Mouse (Mus musculus): ENCODE results near the gene Gm11567.
"Not testable (repeated sequence)": the region's sequence is repeated elsewhere in the genome, so short reads cannot be mapped to it uniquely, and the experiment has no call there.

Gene Gm11567

GRCm38 (mm10) chr11:99878887-99879286, at the start of gene Gm11567:
Gene Gm11567, plus strand, starts transcription at chr11:99879187.
- not testable (repeated sequence) for DNase-seq

GRCm38 (mm10) chr11:99837966-99838365, 41.0 kb upstream of the Gm11567 start, which contains the start of gene 2300003K06Rik:
Gene 2300003K06Rik, minus strand, starts transcription at chr11:99838066.
- no peak for DNase-seq

- no peak for DNase-seq
Observed at GRCm38 (mm10) chr11:99842185-99842584, 36.8 kb upstream of the Gm11567 start.

- no peak for DNase-seq
Observed at GRCm38 (mm10) chr11:99846746-99847145, 32.2 kb upstream of the Gm11567 start.

GRCm38 (mm10) chr11:99851508-99851907, 27.5 kb upstream of the Gm11567 start, which contains the start of gene Krtap4-16:
Gene Krtap4-16, minus strand, starts transcription at chr11:99851608.
- no peak for DNase-seq

- DNase-seq, result peak; percentile 1
Observed at GRCm38 (mm10) chr11:99854121-99854520, 24.9 kb upstream of the Gm11567 start.

GRCm38 (mm10) chr11:99857617-99858016, 21.4 kb upstream of the Gm11567 start, which contains the start of gene Gm11568:
Gene Gm11568, plus strand, starts transcription at chr11:99857917.
- no peak for DNase-seq

- DNase-seq, result no peak
Observed at GRCm38 (mm10) chr11:99858761-99859160, 20.2 kb upstream of the Gm11567 start.

GRCm38 (mm10) chr11:99864176-99864575, 14.8 kb upstream of the Gm11567 start, which contains the start of gene Gm11559:
Gene Gm11559, plus strand, starts transcription at chr11:99864476.
- not testable (repeated sequence) for DNase-seq

GRCm38 (mm10) chr11:99873089-99873488, 5.9 kb upstream of the Gm11567 start, which contains the start of gene Krtap9-1:
Gene Krtap9-1, plus strand, starts transcription at chr11:99873389.
- DNase-seq, result not testable (repeated sequence)

- DNase-seq, result no peak
Observed at GRCm38 (mm10) chr11:99907620-99908019, 28.6 kb downstream of the Gm11567 start, which contains the start of gene Krtap31-1. Gene Krtap31-1, plus strand, starts transcription at chr11:99907920.

- no peak for DNase-seq
Observed at GRCm38 (mm10) chr11:99914451-99914850, 35.5 kb downstream of the Gm11567 start, which contains the start of gene Gm11565. Gene Gm11565, plus strand, starts transcription at chr11:99914751.
